Mouse (Mus musculus) adipocyte (in vitro differentiated cells): ENCODE measurements around the gene Dab1.
A peak's percentile ranks its signal among the peaks of the same experiment; 100 is the strongest.

Experiments used
- DNase-seq: peaks from one replicate; pipeline ENCODE4 v3.0.0-alpha.2; 2016; ENCODE audit warnings: low spot score

Dab1 gene

GRCm38 (mm10) chr4:104452587-104452986 lies 833.4 kb downstream of the Dab1 start:
- DNase-seq: no peak

DNA sequence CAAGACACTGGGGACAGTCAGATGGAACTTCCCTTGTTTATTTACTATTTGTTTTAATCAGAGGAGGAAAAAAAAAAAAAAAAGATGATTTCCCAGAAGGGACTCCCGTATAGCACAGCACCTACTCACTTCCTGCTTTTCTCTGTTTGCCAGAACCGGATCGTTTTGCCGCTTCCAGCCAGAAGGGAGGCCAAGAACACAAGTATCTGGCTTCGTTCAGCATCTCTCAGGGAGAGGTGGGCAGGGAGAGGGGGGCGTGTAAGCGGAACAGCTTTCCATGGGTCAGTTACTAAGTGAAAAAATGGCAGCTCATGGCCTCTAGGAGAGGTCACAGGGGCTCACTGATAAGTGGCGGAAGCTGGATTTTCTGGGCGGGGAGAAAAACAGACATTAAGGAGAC lies 836.0 kb downstream of the Dab1 start:
- no peak for DNase-seq

DNA sequence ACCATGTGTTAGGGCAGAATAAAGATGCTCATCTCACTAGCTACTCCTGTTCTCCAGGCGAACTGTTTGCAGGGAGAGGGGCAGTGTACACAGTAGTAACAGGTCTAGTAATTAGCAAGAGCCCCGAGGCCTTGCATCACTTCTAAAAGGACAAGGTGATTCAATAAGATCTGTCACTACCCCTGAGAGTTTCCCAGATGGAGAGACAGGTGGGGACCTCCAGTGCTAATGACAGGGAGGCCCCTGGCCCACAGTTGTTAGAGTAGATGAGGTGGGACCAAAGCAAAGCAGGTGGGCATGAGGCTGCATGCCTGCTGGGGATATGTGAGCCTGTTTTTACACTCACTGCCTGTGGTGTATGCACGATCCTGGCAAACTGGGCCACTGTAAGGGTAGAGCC lies 836.6 kb downstream of the Dab1 start:
- DNase-seq: no peak

DNA sequence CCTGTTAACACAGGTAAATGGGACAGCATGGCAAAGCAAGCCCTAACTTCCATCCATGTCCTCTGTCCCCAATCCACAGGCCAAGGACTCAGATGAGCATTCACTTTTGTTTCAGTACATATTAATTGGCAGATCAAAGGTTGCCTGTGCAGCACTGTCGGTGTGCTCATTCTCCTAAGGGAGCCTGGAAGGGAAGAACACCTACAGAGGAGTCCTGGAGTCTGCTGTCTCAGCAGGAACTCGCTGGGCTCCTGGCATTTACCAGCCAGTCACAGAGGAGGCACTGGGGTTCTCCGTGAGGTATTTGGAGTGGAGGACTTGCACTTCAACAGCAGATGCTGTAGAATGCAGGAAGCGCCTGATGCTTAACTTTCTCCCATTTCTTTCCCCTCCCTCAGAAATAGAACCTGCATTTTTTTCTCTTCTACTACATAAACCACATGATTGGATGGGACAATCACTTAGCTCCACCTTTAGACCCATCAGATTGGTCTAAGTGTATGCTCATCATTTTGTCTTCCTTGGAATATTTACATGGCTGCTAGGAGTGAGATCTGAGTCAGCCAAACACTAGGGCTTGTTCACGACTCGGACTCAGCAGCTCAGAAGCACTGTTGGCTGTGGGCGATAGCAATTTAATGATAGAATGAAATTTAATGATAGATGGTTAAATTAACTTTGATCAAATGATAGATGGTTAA lies 837.2 kb downstream of the Dab1 start:
- DNase-seq: no peak

GRCm38 (mm10) chr4:104458726-104459125 lies 839.6 kb downstream of the Dab1 start:
- DNase-seq: no peak

DNA sequence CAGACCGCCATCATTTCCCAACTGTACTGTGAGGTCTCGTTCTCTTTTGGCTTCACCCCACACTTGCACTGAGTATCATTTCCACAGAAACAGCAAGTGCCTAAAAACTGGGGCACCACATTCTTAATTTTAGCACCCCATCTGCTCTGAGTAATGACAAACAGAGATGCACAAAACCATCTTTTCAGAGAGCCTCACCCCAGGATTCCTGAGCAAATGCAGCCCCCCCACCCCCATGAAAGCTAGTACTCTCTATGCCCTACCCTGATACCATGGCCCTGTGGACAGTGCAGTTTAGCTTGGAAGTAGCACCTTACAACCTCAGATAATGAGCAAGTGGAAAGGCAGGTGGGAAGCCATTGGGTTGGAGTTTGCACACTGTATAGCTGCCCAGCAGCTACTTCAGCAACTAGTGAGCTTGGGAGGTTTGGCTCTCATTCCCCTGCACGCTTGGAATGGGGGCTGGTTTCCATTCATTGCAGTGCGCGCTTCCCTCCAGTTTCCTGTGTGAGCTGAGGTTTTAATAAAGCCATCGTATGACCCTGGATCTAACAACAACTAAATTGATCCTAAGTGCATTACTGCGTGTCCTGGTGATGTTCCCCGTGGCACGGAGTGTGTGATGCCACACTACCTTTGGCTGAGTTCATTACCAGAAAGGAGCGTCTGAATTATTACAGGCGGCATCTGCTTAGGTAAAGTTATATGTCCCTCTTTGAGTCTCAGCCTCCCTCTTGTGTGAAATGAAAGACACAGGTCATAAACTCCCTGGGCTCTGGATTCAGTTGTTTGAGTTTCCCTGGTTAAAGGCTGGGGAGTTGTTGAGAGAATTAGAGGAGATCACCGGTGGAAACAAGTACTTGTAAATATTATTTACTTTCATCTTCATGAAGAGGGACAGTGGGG lies 842.2 kb downstream of the Dab1 start:
- no peak for DNase-seq

DNA sequence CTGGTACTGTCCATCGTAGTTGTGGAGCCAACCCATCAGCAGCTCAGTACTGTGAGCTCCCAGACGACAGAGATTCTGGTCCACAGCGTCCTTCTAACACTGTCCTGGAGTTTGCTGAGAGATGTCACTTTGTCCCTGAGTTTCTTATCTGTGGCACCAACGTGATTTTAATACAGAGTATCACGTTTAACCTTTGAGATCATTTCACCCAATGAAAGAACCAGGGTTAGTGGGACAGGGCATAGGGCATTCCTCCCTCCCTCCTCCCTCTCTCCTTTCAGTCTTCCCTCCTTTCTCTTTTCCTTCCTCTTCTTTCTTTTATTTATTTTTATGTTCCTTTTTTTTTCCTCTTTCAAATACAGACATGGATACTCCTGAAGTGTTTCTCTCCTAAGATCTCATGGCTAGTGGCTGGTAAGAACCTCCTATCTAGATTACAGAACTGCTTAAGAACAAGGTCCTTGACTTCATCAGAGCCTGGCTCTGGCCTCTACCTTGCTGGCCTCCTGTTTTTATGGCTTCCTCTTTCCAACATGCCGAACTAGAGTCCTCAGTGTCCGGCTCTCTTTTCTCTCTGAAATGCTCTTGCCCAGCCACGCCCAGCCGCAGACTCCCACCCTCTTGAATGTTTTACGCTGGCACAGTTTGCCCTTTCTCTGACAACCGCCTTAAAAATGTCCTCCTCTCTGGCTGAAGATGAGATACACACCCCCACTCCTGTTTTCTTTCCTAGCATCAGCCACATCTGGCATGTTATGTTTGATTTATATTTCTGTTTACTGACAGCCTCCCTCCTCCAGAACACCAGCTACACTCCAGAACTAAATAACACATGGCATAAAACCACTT lies 844.0 kb downstream of the Dab1 start:
- no peak for DNase-seq

DNA sequence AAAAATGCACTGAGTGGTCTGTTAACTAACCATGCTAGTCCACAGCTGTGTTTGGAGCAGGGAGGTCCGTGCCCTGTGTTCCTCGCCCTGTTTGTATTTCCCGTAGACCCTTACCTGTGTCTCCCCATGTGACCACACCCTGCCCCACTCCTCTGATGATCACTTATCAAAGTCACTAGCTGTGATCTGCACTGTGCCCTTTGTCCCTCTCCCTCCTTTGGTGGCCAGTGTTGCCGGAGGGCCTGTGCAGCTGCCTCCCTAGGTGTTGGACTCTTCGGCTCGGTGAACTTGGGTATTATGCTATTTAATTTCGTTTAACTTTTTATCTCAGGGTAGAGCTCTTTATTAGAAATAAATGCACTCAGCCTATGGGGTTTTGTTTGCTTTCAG lies 844.6 kb downstream of the Dab1 start:
- DNase-seq: no peak

GRCm38 (mm10) chr4:104465594-104465993 lies 846.4 kb downstream of the Dab1 start:
- DNase-seq: no peak

GRCm38 (mm10) chr4:104468666-104469065 lies 849.5 kb downstream of the Dab1 start:
- DNase-seq: no peak

DNA sequence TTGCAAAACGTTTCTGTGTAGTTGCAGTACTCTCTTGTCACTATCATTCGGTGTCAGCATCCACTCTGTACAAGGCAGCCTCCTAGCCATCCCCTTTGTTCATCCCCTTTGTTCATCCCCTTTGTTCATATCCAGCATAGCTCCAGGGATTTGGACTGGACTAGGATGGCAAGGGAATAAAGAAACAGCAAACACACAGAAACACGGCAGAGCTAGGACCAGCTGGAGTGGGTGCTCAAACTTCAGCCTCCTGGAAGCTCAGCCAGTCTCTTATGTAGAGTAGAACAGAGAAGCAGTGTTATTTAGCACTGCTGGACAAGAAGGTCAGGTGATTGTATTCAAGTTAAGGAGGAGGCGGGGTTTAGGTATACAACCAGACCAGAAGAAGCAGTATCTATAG lies 853.8 kb downstream of the Dab1 start:
- no peak for DNase-seq

- DNase-seq: no peak
Observed at GRCm38 (mm10) chr4:104476841-104477240, 857.7 kb downstream of the Dab1 start.

- peak; percentile 3 for DNase-seq
Observed at GRCm38 (mm10) chr4:104483948-104484347, 864.8 kb downstream of the Dab1 start.

GRCm38 (mm10) chr4:104497221-104497620 lies 878.1 kb downstream of the Dab1 start:
- DNase-seq: no peak

DNA sequence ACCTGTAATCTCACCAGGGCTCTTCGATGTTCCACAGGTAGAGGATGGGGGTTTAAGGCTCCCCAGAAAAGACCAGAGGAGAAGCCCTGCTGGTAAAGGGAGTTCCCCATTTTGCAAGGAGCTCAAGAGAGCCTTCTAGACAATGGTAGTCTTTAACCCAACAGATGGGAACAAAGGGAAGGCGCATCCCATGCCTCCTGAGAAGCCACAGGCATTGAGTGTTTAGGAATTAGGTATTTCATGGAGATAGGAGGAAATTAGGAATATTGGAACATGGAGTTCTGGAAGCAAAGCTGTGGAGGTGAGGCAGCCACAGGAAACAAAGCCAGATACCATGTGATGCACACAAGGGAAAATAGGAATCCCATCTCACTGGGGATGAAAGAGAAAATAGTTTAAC lies 881.0 kb downstream of the Dab1 start:
- DNase-seq: no peak

- DNase-seq: no peak
Observed at GRCm38 (mm10) chr4:104500646-104501045, 881.5 kb downstream of the Dab1 start.

DNA sequence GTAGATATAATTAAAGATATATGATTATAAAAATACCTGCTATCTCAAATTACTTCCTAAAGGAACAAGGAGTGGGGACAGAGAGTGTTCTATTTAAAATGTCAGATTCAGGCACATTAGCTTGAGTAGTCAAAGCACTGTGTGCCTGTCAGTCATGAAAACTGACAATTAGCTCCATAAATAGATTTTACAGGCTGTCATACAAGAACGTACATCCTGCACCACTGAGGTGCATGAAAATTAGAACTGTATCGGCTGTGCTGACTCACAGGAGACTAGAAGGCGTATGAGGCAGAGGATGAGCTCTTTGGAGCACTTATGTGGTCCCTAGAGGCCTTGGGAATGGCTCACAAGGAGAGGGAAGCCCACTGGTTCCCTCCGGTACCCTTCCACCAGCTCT lies 882.1 kb downstream of the Dab1 start:
- no peak for DNase-seq

GRCm38 (mm10) chr4:104504916-104505315 lies 885.8 kb downstream of the Dab1 start:
- no peak for DNase-seq

DNA sequence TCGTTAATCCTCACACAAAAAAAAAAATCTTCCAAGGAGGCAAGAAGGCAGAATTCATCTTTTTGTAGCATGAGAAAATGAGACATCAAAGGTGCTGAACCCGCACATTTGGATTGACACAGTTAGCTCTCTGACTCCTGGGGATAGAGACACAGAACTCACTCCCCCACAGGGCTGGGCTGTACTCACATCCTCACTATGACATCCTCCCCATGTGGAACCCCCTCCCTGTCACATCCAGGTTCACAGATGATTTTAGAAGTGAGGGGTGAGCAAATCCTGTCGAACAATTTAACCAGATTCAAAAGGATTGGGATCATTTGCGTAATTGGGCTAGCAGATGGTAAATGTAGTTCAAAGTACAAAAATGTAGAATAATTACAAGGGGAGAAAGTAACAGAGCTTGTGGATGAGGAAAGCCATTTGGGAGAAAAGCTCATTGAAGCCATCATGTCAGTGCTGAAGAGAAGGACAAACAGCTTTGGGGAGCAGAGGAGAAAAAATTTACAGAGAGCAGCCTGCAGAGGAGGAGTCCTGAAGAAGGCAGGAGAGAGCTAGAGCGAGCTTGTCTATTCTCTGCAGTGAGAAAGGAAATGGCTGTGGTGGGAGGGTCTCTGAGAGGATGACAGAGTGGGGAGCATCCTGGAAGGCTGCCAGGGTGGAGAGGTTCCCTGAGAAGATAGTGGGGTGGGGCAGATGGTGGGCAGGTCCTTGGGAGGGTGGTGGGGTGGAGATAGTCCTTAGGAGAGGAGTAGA lies 890.2 kb downstream of the Dab1 start:
- no peak for DNase-seq

DNA sequence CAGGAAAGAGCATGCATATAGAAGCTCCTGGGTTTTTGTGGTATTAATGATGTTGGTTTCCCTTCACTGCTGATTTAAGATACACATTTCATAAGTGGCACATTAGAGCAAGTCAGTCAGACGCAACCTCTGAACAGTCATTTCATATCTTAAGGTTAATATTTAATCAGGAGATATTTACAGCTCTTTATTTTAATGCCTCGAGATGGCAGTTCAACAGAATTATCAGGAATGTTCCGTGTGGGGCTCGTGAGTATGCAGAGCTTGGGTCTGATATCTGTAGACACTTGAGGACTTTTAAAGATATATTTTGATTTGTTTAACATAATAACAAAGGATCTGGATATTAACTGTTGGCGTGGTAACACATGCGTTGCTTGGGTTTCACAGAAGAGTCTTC lies 892.7 kb downstream of the Dab1 start:
- DNase-seq: no peak

DNA sequence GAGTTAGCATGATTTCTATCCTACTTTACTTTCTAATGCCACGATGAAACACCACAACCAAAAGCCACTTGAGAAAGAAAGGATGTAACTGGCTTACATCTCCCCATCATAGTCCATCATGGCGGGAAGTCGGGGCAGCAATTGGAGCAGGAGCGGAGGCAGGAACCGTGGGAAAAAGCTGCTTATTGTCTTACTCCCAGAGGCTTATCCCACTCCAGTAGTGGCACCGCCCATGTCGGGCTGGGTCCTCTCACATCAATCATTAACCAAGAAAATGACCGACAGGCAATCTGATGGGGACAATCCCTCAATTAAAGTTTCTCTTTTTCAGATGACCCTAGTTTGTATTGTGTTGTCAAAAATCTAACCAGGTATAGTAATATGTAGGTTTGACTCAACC lies 893.4 kb downstream of the Dab1 start:
- no peak for DNase-seq

DNA sequence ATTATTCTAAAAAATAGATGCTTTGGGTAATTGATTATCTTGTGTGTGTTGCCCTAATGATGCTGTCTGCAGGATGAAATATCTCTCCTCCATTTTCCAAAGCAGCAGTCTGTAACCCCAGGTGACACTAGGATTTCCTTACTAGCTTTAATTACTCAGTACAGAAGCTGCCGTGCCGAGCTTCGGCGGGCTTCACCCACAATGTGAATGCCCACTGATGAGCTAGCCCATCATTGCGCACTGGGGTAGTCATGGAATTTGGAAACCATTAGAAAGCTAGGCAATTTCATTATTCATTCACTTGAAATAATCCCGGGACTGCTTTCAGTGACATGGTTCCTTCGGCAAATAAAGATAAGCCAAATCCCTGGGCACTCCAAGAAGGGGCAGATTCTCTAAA lies 894.5 kb downstream of the Dab1 start:
- no peak for DNase-seq
